Mouse (Mus musculus) adipose tissue, adult 10 weeks (tissue): ENCODE measurements around the gene Arl8b. TPM values are rescaled to one million over a fixed set of nuclear protein-coding genes. Genes with fewer than 3 reads are reported as not detected.

ENCODE experiments used
- polyA plus RNA-seq: library from polyadenylated mRNA; stranded (reverse); fragments of 350-450 nt; fragmentation: Illumina TruSeq; extraction: RNeasy Lipid Tissue Mini Kit (QIAGEN cat#74804); gene quantifications from one replicate; pipeline ENCODE4 v1.2.3, GENCODE M21; 2014; ENCODE audit warnings: low read depth, low replicate concordance

The Arl8b gene
- polyA plus RNA-seq, result 73.8 TPM

GRCm38 (mm10) chr6:108782526-108783183 is at the start of gene Arl8b:
Gene Arl8b, plus strand, starts transcription at chr6:108783099.

GRCm38 (mm10) chr6:108828234-108828868 is 45.5 kb downstream of the Arl8b start, which contains the start of gene Edem1:
Gene Edem1, plus strand, starts transcription at chr6:108828641.

Other genes starting within 250 kb of the Arl8b start
- 65.1 TPM for gene Bhlhe40, start 122.5 kb upstream of the Arl8b start, polyA plus RNA-seq
- 36.7 TPM for gene Edem1, start 45.5 kb downstream of the Arl8b start, polyA plus RNA-seq